Mouse (Mus musculus) limb, embryonic 12.5 days (tissue): ENCODE results near the gene Slc25a47. TPM values are rescaled to one million over a fixed set of nuclear protein-coding genes. Genes with fewer than 3 reads are reported as not detected.

Experiments
- ATAC-seq: fragments of 200-750 bp; cut with Nextera tagmentation; 2 replicates; pipeline ENCODE4 v1.8.0; 2017; ENCODE audit warnings: low read depth, moderate TSS enrichment; ENCODE audit not compliant: insufficient number of reproducible peaks, insufficient read depth, low FRiP score, low TSS enrichment
- H3K27ac ChIP-seq: fragments of 300-500 bp; sonication (generic); 2 replicates; pipeline ENCODE4 v1.5.1; 2016; ENCODE audit warnings: mild to moderate bottlenecking, moderate library complexity
- H3K27me3 ChIP-seq: fragments of 300-500 bp; sonication (generic); 2 replicates; pipeline ENCODE4 v1.6.1; 2016; ENCODE audit warnings: mild to moderate bottlenecking, moderate library complexity
- H3K36me3 ChIP-seq: fragments of 300-500 bp; sonication (generic); 2 replicates; pipeline ENCODE4 v1.6.1; 2016; ENCODE audit warnings: mild to moderate bottlenecking, moderate library complexity
- H3K4me1 ChIP-seq: fragments of 300-500 bp; sonication (generic); replicated peaks from 2 replicates; pipeline ENCODE4 v1.6.1; 2016
- H3K4me2 ChIP-seq: fragments of 300-500 bp; sonication (generic); 2 replicates; pipeline ENCODE4 v1.6.1; 2016; ENCODE audit warnings: mild to moderate bottlenecking, moderate library complexity
- H3K4me3 ChIP-seq: fragments of 300-500 bp; sonication (generic); replicated peaks from 2 replicates; pipeline ENCODE4 v1.5.1; 2016; ENCODE audit warnings: mild to moderate bottlenecking
- H3K9ac ChIP-seq: fragments of 300-500 bp; sonication (generic); replicated peaks from 2 replicates; pipeline ENCODE4 v1.6.1; 2016; ENCODE audit warnings: mild to moderate bottlenecking, moderate library complexity
- H3K9me3 ChIP-seq: fragments of 300-500 bp; sonication (generic); 2 replicates; pipeline ENCODE4 v1.6.1; 2016; ENCODE audit warnings: mild to moderate bottlenecking, moderate library complexity
- WGBS: fragments of 180-500 bp; shearing (Covaris S2); methylation state at CpG from one replicate; pipeline ENCODE4 v1.1.7; 2016; 5-methylcytosine and 5-hydroxymethylcytosine counted together
- polyA plus RNA-seq: library from polyadenylated mRNA; unstranded; fragments of >200 nt; fragmentation: Nextera tagmentation; extraction: Ambion mirVana; gene quantifications from 2 replicates; pipeline ENCODE4 v1.2.1, GENCODE M21; 2016

Gene Slc25a47
- polyA plus RNA-seq, 1 experiment from 2014 or later = 18.0 TPM

DNA sequence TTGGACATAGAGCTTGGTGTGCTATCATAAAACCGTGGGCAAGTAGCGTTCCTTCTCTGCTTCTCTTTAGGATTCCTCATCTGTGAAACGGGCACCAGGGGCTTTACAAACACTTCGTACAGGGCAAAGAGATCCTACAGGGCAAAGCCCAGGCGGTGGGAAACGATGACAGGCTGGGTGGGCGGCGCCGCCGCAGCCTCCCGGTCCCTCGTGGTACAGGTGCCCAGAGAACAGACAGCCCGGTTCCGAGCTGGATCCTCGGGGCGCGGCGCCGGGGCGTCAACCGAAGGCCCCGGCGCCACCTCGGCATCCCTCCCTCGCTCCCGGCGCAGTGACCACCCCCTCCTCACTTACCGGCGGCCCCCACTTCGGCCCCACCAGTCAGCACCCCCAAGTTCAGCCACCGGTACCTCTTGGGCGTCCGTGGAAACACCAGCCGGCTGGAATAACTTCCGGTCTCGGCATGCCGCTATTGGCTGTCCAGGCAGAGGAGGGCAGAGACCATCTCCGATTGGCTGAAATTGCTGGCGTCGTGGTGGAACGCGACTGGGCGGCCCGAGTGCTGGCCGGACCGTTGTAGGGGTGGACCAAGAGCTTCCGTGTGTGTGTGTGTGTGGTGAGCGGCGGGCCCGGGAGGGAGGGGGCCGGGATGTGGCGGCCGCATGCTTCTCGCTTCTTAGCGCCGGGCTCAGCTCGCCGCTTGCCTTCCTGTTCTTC is 58.0 kb downstream of the Slc25a47 start, which contains the start of gene Wars:
TSS of gene Wars (minus strand) at position 460 of the 717 bp plus-strand sequence.
- H3K27ac ChIP-seq = no peak within 1 kb of the TSS
- peaks cover 19% of the 10 kb centered on the region; the same call in 1 of the 2 replicates for H3K36me3 ChIP-seq
- H3K4me2 ChIP-seq = peak within 1 kb of the TSS; percentile 97
- WGBS = 1% methylated on average over 56 of the region's 58 CpGs
- no peaks in the 10 kb centered on the region for H3K9me3 ChIP-seq
- ATAC-seq = peak; percentile 99
- peak within 1 kb of the TSS; percentile 88 for H3K4me3 ChIP-seq
- peak within 1 kb of the TSS; percentile 72 for H3K9ac ChIP-seq
- no peaks in the 10 kb centered on the region for H3K27me3 ChIP-seq
- peaks cover 21% of the 10 kb centered on the region for H3K4me1 ChIP-seq

DNA sequence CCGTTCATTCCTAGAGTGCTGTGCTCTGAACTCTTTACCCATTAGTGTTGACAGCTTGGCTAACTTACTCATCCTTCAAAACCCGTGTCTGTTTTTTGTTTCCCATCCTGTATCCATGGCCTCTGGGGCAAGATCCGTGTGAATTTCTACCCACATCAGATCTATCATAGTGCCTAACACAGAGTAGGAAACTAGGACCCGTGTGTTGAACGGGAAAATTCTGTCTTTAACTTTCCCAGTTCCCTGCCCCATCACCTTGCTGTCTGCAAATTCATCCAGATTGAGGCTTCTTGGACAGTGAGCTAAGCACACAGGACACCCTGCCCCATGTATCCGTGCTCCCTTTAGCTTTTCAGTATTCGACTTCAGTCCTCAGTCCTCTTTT is 58.6 kb downstream of the Slc25a47 start:
- no peaks in the 10 kb centered on the region for H3K27me3 ChIP-seq
- H3K9ac ChIP-seq = peak overlapping the region; percentile 66
- H3K36me3 ChIP-seq = peaks cover 18% of the 10 kb centered on the region; the same call in 1 of the 2 replicates
- H3K27ac ChIP-seq = no peak overlapping the region
- no peaks in the 10 kb centered on the region for H3K9me3 ChIP-seq
- peak overlapping the region; percentile 73 for H3K4me2 ChIP-seq
- H3K4me3 ChIP-seq = peak overlapping the region; percentile 88
- H3K4me1 ChIP-seq = peaks cover 21% of the 10 kb centered on the region
- ATAC-seq = peak; percentile 17; the same call in 1 of the 2 replicates
- WGBS = 2% methylated on average over 7 of the region's 7 CpGs

DNA sequence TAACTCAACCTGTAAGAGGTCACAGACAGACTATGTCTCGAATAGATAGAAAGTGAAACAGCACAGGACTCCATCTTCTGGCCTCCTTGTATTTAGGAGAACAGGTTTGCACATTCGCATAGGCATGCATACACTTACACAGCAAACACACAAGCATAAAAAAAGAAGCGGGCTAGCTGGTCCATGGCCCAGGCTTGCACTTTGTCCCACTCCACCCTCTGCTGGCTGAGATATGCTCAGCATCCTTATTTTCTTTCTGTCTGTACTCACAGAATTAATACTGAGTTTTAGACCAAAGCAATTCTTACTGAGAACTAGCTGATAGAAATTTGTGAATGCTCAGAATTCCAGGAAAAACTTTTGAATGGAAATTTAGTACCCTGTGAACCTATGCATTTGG is 60.2 kb downstream of the Slc25a47 start:
- H3K4me3 ChIP-seq = no peak overlapping the region
- no peak overlapping the region for H3K27ac ChIP-seq
- ATAC-seq = no peak
- H3K9me3 ChIP-seq = no peaks in the 10 kb centered on the region
- peaks cover 15% of the 10 kb centered on the region; the same call in 1 of the 2 replicates for H3K36me3 ChIP-seq
- no peak overlapping the region for H3K9ac ChIP-seq
- no peaks in the 10 kb centered on the region for H3K27me3 ChIP-seq
- peaks cover 21% of the 10 kb centered on the region for H3K4me1 ChIP-seq
- no peak overlapping the region for H3K4me2 ChIP-seq
- 76% methylated on average over 3 of the region's 3 CpGs for WGBS

DNA sequence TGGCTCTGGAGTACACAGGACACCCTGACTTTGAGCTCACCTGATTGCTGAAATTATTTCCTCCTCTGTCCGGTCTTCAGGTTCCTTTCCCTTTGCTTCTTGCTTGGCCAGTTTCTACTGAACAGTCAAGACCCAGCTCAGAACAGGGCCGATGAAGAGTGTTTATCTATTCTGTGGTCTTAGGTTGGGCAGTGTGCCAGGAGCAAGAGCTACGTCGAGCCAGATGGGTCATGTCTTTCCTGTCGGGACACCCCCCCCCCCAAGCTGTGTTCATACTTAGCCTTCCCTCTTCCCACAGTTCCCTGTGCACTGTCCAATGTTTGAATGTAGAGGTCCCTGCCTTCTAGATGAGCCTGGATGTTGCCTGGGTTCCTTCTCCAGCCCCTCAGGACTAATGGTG is 65.5 kb downstream of the Slc25a47 start:
- Histone ChIP-seq H3K27ac (no peak overlapping the region), H3K4me2 (no peak overlapping the region), H3K4me1 (peaks cover 26% of the 10 kb centered on the region), H3K27me3 (peaks cover 13% of the 10 kb centered on the region; the same call in 1 of the 2 replicates), H3K36me3 (peaks cover 15% of the 10 kb centered on the region; the same call in 1 of the 2 replicates), H3K9me3 (no peaks in the 10 kb centered on the region), H3K9ac (no peak overlapping the region), H3K4me3 (no peak overlapping the region)
- no peak for ATAC-seq
- 86% methylated on average over 5 of the region's 5 CpGs for whole genome bisulfite sequencing

- no peak overlapping the region for H3K4me2 ChIP-seq
- no peaks in the 10 kb centered on the region for H3K9me3 ChIP-seq
- WGBS = 16% methylated on average over 8 of the region's 8 CpGs
- no peak overlapping the region for H3K27ac ChIP-seq
- H3K27me3 ChIP-seq = peaks cover 28% of the 10 kb centered on the region; the same call in 1 of the 2 replicates
- peaks cover 30% of the 10 kb centered on the region for H3K4me1 ChIP-seq
- ATAC-seq = no peak
- H3K9ac ChIP-seq = no peak overlapping the region
- peaks cover 14% of the 10 kb centered on the region; the same call in 1 of the 2 replicates for H3K36me3 ChIP-seq
- no peak overlapping the region for H3K4me3 ChIP-seq
These were observed 67.1 kb downstream of the Slc25a47 start for GRCm38 (mm10) chr12:108902940-108903339.

DNA sequence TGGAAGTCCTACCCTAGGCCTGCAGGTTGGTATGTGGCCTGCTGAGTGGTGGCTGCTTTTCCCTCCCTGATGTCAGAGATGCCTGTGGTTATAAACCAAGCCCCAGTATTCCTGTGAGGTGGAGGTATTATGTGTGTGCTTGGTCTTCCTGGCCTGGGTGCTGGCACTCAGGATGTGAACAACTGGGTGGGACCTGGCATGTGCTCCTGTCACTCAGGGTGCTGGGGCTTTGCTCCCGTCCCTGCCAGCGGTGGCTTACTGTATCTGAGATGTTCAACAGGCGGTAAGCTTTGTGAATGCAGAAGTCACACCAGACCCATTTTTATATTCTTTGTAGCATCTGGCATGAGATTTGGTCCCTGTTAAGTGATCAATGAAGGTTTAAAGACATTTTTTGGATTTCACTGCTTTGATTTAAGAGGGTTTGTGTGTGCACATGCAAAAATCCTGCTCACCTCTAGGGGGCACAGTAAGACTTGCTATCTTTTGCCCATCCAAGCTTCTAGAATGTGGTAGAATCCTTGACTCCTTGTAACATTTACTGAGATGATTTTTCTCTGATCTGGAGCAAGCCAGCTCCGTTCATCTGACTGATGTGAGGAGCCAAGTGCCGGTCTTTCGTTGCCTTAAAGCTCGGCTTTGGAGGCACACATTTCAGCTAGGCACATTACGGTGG is 67.9 kb downstream of the Slc25a47 start:
- 72% methylated on average over 8 of the region's 8 CpGs for WGBS
- no peak for ATAC-seq
- Histone ChIP-seq H3K4me1 (peaks cover 30% of the 10 kb centered on the region), H3K9me3 (no peaks in the 10 kb centered on the region), H3K4me3 (no peak overlapping the region), H3K36me3 (peaks cover 6% of the 10 kb centered on the region; the same call in 1 of the 2 replicates), H3K9ac (no peak overlapping the region), H3K4me2 (no peak overlapping the region), H3K27ac (peak overlapping the region; percentile 17; the same call in 1 of the 2 replicates), H3K27me3 (peaks cover 33% of the 10 kb centered on the region)

DNA sequence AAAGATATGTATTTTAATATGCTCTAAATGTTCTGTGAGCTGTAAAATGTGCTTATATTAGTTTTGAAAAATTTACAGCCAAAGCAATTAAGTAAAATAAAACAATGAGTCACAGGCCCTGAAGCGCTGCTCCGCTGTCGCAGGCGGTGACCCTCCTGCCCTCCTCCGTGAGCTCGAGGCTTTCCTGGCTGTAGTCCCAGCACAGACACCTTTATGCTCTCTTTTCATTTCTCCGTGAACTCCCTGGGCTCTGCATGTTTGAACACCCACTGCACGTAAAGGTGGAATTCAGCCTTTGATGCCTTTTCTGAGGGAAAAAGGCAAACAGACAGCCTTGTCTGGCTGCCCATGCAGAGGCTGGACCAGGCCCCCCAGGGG is 68.4 kb downstream of the Slc25a47 start:
- 52% methylated on average over 8 of the region's 8 CpGs for WGBS
- no peak for ATAC-seq
- no peaks in the 10 kb centered on the region for H3K9me3 ChIP-seq
- no peak overlapping the region; the same call in 1 of the 2 replicates for H3K4me2 ChIP-seq
- H3K4me1 ChIP-seq = peaks cover 30% of the 10 kb centered on the region
- 0 out of 2 replicates have a peak overlapping the region, but pooled peaks have one; percentile 17 for H3K27ac ChIP-seq
- peaks cover 33% of the 10 kb centered on the region for H3K27me3 ChIP-seq
- 0 out of 2 replicates have a peak, but pooled peaks cover 5% of the 10 kb centered on the region for H3K36me3 ChIP-seq
- H3K4me3 ChIP-seq = no peak overlapping the region
- H3K9ac ChIP-seq = no peak overlapping the region

GRCm38 (mm10) chr12:108905620-108906302 is 69.9 kb downstream of the Slc25a47 start:
- ATAC-seq = no peak
- Histone ChIP-seq H3K4me1 (peaks cover 35% of the 10 kb centered on the region), H3K9ac (no peak overlapping the region), H3K27ac (no peak overlapping the region), H3K36me3 (no peaks in the 10 kb centered on the region), H3K4me3 (no peak overlapping the region), H3K27me3 (peaks cover 33% of the 10 kb centered on the region), H3K4me2 (no peak overlapping the region), H3K9me3 (no peaks in the 10 kb centered on the region)
- 46% methylated on average over 14 of the region's 14 CpGs for WGBS

DNA sequence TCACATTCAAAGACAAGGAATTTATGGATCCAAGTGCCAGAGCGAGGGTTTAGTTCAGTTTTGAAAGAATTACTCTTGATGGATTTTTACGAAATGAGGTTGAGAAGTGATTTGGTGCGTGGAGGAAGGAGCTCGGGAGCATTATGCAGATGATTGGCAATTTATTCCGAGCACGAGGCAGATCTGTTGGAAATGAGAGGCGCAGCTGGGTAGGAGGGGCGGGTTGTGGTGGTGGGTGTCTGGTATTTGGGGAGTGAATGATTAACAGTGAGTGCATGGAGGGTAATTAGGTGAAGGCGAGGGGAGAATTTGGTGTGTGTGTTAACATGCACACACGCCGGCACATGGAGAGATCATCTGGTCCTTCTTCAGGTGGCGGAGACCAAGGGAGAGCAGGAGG is 70.6 kb downstream of the Slc25a47 start:
- no peak for ATAC-seq
- WGBS = 65% methylated on average over 12 of the region's 12 CpGs
- H3K9me3 ChIP-seq = no peaks in the 10 kb centered on the region
- H3K4me3 ChIP-seq = no peak overlapping the region
- H3K9ac ChIP-seq = no peak overlapping the region
- no peak overlapping the region for H3K4me2 ChIP-seq
- peaks cover 35% of the 10 kb centered on the region for H3K4me1 ChIP-seq
- no peak overlapping the region for H3K27ac ChIP-seq
- peaks cover 33% of the 10 kb centered on the region for H3K27me3 ChIP-seq
- H3K36me3 ChIP-seq = no peaks in the 10 kb centered on the region
